In the genomic region with DNA sequence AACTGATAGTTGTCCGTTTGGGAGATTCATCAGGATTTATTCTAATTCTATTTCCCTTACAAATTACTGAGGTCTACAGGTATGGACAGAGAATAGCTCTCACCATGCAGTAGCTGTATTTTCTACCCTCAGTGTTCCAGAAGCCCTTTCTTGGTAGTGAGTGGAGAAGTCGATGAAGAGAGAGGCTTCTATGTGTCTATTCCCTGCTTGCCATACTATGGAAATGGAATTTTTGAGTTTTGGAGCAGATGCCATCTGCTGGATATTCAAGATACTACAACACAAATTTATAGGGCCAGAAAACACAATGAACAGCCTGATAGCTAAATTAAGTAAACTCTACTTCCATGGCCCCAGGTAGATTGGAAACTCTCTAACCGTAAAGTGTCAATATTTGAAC, we compare ENCODE assay signal across 8 mouse cellular contexts.
DNase-seq lines count a peak whose midpoint lies in the region; ATAC-seq lines count a peak whose summit lies in the region.

No protein-coding gene starts in this region.

- intact Hi-C loops in heart, postnatal 14 days (cut with DNase I), result loop anchor here (1.0 to 5.0 kb wide), 4 partner anchors 64 to 357 kb away; no protein-coding TSS in a partner anchor

- DNase-seq in heart, adult 18-20 months, result peak; percentile 38 to 54
- no peak for DNase-seq in heart, postnatal 14 days
- DNase-seq in thymus, postnatal 0 days (ENCODE audit: low spot score), result peak; percentile 45
- DNase-seq in thymus, postnatal 10 days (ENCODE audit: low spot score in 2 of 2), result no peak
- no peak for DNase-seq in adrenal gland, postnatal 36 days
- DNase-seq in right cerebral cortex, postnatal 14 days, result no peak

- peak; percentile 46 for ATAC-seq in granulocyte monocyte progenitor cell, adult 5-6 weeks (replicated peaks; ENCODE audit: poor library complexity, severe bottlenecking)
- peak; percentile 65; the same call in 1 of the 2 replicates for ATAC-seq in megakaryocyte-erythroid progenitor cell, adult 5-6 weeks (replicated peaks; ENCODE audit: low FRiP score, low TSS enrichment, poor library complexity, severe bottlenecking)

Comparison
In these comparisons a context has a peak if more than half of its experiments do, and no peak if none do; other contexts are left out.
1. DNase-seq: peak in heart, adult 18-20 months (2 of 2) and thymus, postnatal 0 days (single experiment); none in heart, postnatal 14 days (0 of 2), thymus, postnatal 10 days (0 of 2), adrenal gland, postnatal 36 days (0 of 2) and right cerebral cortex, postnatal 14 days (single experiment).